Mouse (Mus musculus) adrenal gland, adult (tissue): ENCODE measurements around the gene Kcnip3.

ENCODE experiments used
- DNase-seq, 2 experiments: peaks; one replicate each; pipeline ENCODE4 v3.0.0; 2022 to 2023; ENCODE audit warnings: low spot score in 1 of 2; ENCODE audit not compliant: inconsistent age in 2 of 2

The Kcnip3 gene

DNA sequence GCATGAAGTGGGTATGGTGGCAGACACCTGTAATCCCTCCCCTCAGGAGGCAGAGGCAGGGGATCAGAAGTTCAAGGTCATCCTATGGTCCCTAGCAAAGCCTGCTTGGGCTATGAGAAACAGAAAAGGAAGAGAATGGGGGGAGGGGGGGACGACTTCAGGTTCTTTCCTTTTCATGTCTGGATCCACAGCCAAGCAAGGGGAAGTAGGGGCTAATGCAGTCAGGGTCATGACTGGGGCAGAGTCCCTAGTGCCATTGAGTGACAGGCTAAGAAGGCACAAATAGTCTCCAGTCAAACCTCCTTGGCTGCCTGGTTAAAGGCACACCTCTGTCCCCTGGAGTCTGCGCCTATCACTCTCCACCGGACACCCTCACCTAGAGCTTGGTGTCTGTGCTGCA, 3.1 kb downstream of the Kcnip3 start:
- no peak for DNase-seq

DNA sequence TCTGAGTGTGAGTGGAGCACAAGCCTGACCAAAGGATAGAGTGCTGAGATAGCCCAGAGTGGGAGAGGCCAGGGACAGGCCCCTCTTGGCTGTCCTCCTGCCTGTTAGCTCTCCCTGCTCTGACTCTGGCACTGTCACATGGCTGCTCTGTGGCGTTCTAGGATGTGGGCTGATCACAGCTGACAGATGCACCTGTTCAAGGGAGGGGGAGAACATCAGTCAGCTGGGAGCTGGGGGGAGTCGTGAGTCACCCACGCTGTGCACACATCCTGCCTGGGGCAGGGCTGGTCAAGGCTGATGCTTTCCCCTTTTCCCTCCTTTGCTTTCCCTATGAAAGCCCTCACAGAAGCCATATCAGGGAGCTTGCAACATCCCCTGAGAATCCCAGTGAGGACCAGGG, 3.6 kb downstream of the Kcnip3 start:
- peak in 1 of 2 experiments; percentile 33 for DNase-seq

GRCm38 (mm10) chr2:127517081-127517480, 4.8 kb downstream of the Kcnip3 start:
- no peak for DNase-seq

DNA sequence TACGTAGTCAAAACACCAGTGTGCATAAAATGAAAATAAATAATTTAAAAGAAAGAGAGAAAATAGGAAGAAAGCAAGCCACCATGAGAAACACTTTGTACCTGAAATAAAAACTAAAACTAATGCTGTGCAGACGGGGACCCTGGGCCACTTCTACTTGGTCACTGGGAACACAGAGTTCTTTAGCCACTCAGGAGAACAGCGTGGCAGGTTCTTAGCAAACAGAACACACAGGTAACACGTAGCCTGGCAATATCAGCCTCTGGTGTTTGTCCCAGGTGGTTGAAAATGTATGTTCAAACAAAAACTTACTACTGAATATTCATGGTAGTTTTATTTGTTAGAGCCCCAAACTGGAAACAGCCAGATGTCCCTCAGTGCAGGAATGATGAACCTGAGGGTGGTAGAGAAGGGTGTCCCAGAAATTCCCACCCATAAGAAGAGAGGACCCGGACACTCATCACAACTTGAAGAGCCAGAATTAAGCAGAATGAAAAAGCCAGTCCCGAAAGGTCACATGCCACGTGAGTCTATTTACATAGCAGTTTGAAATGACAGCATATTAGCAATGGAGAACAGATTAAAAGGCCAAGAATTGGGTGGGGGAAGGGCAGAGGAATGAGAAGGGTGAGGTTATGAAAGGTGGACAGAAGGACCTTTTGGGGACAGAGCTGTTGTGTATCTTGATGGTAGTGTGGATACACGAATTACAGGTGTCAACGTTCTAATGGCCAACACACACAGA, 7.3 kb downstream of the Kcnip3 start:
- DNase-seq: no peak

DNA sequence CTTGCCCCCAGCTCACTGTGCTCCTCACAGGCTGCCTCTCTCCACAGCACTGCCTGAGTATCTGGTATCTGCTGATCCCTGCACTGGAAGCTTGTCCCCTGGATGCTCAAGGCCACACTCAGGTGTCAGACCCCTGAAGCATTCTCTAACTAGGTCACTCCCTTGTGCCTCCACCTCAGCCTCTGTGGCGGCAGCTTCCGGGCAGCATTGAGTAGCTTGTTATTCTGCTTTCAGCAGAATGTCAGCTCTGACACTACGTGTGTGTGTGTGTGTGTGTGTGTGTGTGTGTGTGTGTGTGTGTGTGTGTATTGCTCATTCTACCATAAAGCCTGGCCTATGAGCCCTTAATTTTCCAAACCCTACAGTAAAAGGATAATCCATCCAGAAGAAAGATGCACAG, 8.7 kb downstream of the Kcnip3 start:
- no peak for DNase-seq

GRCm38 (mm10) chr2:127511426-127511825, 10.5 kb downstream of the Kcnip3 start:
- no peak for DNase-seq

GRCm38 (mm10) chr2:127507967-127508660, 13.8 kb downstream of the Kcnip3 start:
- peak; percentile 30 to 75 for DNase-seq

DNA sequence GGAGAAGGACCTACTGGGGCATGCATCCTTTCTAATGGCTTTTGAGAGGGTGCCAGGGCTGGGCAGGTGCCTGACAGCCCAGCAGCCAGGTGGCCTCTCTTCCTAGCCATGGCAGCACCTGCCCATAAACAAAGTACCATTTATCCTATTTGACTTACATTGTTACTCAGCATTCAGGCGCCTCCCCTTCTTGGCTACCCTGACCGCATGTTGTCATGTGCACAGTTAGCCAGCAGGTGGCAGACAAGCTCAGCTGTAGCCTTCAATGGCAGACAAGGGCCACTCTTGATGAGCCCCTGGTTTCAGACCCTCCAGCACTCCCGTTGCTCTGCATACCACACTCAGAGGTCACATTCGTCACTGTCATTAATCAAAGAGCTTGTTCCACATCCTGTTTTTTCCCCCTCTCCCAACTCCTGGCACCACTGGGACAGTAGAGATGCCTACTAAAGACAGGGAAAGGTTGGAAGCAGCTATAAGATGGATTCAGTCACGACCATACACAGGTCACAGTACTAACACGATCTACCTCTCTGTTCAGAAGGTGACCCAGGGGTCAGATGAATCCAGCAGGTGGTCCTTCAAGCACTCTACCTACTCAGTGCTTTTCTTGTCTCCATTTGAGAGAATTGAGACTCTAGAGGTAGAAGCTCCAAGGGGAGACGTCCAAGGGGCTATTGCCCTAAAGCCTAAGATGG, 14.7 kb downstream of the Kcnip3 start:
- peak; percentile 67 to 93 for DNase-seq

GRCm38 (mm10) chr2:127506131-127506632, 15.7 kb downstream of the Kcnip3 start:
- no peak for DNase-seq

- no peak for DNase-seq
Observed at GRCm38 (mm10) chr2:127505196-127505595, 16.7 kb downstream of the Kcnip3 start.

- DNase-seq: no peak
Observed at GRCm38 (mm10) chr2:127503751-127504549, 17.9 kb downstream of the Kcnip3 start.

DNA sequence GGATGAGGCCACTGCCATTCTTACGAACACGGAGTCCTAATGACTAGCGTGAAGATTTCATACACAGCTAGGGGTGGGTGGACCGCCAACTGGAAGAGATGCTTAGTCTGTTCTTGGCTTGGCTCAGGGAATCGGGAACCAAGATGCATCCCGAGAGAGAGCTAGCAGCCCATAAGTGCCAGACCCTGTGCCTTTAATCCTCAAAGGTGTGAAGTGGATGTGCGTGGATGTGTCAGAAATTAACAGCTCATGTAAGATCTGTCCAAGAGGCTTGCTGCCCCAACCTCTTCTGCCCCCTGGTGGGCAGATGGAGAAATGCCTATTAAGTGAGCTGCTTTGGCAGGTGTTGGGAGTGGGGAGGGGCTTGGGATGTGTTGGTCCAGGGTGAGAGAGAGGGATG, 20.8 kb downstream of the Kcnip3 start:
- peak; percentile 43 to 81 for DNase-seq

DNA sequence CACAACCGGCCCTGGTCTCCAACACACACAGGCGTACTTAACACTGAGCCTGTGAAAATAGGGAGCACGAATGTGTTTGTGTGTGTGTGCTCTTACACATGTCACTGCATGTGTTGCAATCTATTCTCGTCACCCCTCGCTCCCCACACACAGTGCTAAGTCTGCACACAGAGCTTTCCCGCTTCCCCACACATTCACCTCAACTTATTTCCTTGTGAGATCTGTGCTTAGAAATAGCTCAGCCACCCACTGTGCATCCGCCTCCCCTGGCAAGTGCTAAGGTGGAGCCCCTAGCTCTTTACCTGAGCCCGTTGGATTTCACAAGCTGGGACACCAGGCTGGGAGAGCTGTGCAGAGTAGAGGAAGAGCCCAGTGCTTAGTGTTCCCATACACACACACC, 23.1 kb downstream of the Kcnip3 start:
- no peak for DNase-seq

DNA sequence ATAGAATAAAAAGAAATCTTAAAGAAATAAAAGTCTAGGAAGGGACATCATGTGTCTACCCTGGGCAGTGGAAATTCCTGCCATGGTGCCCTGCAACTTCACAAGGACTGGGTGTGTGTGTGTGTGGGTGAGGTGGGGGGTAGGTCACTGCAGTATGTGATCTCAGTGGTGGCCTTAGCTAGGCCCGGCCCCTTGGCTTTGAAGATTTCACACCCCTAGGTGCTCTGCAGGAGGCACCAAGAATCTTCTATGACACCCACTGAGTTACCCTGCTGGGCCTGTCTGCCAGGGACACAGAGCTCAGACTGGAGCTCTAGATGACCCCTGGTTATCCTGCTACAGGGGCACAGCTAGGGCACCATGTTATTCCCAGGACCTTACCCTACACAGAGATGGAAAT, 25.6 kb downstream of the Kcnip3 start:
- DNase-seq: no peak

DNA sequence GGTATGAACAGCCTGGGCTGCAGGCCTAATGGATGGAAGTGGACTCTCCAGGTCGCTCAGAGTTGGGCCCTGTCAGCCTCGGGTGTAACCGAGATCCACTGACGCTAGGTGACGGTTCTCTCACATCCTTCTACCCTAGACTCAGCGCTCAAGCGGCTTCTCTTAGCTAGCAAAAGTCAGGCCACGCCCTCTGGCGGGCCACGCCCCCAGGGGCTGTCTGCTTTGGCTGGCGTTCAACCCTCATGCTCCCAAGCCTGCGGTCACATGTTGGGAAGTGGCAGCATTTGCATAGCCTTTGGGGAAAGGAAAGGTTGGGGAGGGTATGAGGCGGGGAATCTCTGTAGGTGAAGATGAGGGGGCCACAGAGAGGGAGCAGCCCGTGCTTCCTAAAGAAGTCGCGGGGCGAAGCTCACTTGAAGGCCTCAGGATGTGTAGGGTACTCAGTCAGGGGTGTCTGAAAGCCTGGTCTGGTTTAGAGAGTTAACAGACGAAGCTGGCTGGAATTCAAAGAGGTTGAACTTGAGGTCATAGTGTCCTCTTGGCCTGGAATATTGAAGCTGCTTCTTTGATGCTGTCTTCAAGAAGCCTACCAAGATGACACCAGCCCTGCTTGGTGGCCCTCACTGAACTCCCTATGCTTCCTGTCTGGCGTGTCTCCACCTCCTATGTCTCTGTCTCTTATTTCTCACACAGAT, 37.3 kb downstream of the Kcnip3 start:
- DNase-seq: peak; percentile 55 to 77

- DNase-seq: peak in 1 of 2 experiments; percentile 44
Observed at GRCm38 (mm10) chr2:127483001-127483400, 38.9 kb downstream of the Kcnip3 start.

DNA sequence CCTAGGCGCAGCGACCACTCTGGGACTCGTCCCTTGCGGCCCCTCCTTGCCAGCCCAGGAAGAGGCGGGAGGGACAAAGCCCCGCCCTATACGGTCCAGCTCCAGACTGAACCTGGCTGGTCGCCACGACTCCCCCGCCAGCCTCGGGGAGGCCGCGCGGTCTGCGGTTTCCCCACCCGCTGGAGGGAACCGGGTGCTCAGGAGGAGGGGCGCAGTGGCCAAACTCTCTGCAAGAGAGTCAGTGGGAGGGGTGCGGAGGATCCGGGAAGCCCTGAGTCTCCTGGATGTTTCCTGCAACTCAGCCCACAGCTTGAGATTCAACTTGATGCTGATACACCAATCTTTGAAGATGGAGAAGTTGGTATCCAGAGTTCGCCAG, 39.4 kb downstream of the Kcnip3 start:
- peak; percentile 60 to 78 for DNase-seq

GRCm38 (mm10) chr2:127481841-127482532, 39.9 kb downstream of the Kcnip3 start:
- DNase-seq: no peak

DNA sequence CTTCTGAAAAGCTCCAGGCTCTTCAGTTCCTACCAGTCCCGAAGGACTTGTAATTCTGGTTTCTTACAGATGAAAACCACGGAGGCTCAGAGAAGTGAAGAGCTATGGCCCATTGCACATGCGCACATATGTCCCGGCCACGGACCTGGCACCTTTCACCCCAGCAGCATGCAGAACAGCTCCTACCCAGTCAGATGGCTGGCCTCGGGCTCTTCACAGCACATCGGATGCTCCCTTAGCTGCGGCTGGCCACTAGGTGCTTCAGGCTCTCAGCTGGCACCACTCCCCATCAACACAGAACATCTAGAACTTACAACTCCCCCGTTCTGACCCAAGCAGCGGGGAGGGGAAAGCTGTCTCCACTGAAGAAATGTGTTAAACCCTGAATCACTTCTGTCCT, 42.1 kb downstream of the Kcnip3 start:
- DNase-seq: no peak

- DNase-seq: no peak
Observed at GRCm38 (mm10) chr2:127479210-127479609, 42.7 kb downstream of the Kcnip3 start.
